Mouse (Mus musculus): ENCODE measurements at regions not wholly inside any gene's neighbourhood (a gene's known extent, or its start where the extent isn't known, plus 50 kb on each side); places are given as distances from the start of the nearest gene placed in this dataset.

GRCm38 (mm10) chr17:49223651-49224050 lies 204.5 kb upstream of the Mocs1 start:
- TF ChIP-seq POLR2A (IDR thresholded peaks at IDR 0.05; ENCODE audit: insufficient read depth, low read length), result no peak
- no peak for TF ChIP-seq EP300 (IDR thresholded peaks at IDR 0.05; ENCODE audit: insufficient read depth, low read depth, low read length)
- TF ChIP-seq CTCF (IDR thresholded peaks at IDR 0.05; ENCODE audit: low read depth, low read length), result no peak
- H3K27me3 ChIP-seq (ENCODE audit: control insufficient read depth, insufficient read depth, low read length, poor library complexity, severe bottlenecking), result no peaks in the 10 kb centered on the region
- no peak overlapping the region for H3K9ac ChIP-seq (ENCODE audit: low read depth, poor library complexity, severe bottlenecking)
- H3K27ac ChIP-seq (ENCODE audit: insufficient read depth, low read length), result no peak overlapping the region
- H3K4me3 ChIP-seq (ENCODE audit: low read depth, low read length), result no peak overlapping the region
- H3K4me1 ChIP-seq (ENCODE audit: control insufficient read depth, insufficient read depth, low read length), result no peaks in the 10 kb centered on the region
- H3K36me3 ChIP-seq (ENCODE audit: control insufficient read depth, insufficient read depth, low read length, poor library complexity, severe bottlenecking), result no peaks in the 10 kb centered on the region
- H3K9me3 ChIP-seq (replicated peaks; ENCODE audit: control insufficient read depth, insufficient read depth, low read length, poor library complexity, severe bottlenecking), result no peaks in the 10 kb centered on the region

DNA sequence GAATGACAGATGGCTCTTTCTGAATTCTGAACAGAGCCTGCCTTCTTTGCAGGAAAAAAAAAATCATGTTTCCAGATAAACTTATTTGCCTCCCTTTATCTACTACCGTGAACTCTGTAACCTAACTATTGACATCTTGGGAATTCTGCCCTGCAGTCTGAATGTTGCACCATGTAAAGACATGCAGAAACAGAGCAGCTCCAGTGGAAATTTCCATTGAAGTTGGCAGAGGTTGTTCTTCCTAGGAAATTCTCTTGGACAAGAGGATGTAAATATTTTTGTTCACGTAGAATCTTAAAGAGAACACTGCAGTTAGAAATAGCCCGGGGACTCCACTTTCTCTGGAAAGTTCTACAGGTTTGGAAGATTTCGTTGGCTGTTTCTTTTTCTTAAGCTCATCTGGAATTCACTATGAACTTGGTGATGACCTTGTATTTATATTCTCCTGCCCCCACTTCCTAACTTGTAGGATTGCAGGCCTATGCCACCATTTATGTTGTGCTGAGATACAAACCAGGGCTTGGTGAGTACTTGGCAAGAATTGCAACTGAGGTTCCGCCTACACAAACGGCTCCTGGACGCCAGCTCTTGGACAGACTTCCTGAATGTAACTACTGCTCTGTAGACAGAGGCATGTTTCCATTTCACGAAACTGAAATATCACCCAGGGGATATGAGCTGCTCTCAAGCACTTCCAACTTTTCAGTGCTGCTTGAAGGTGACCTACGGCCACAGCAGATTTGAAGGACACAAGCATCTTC lies 202.7 kb upstream of the Mocs1 start:
- Histone ChIP-seq H3K4me3 (ENCODE audit: low read depth, low read length) (no peak overlapping the region), H3K36me3 (ENCODE audit: control insufficient read depth, insufficient read depth, low read length, poor library complexity, severe bottlenecking) (no peaks in the 10 kb centered on the region), H3K9ac (ENCODE audit: low read depth, poor library complexity, severe bottlenecking) (no peak overlapping the region), H3K27ac (ENCODE audit: insufficient read depth, low read length) (no peak overlapping the region), H3K9me3 (replicated peaks; ENCODE audit: control insufficient read depth, insufficient read depth, low read length, poor library complexity, severe bottlenecking) (no peaks in the 10 kb centered on the region), H3K4me1 (ENCODE audit: control insufficient read depth, insufficient read depth, low read length) (no peaks in the 10 kb centered on the region), H3K27me3 (ENCODE audit: control insufficient read depth, insufficient read depth, low read length, poor library complexity, severe bottlenecking) (no peaks in the 10 kb centered on the region)
- TF ChIP-seq POLR2A (IDR thresholded peaks at IDR 0.05; ENCODE audit: insufficient read depth, low read length), result no peak
- TF ChIP-seq EP300 (IDR thresholded peaks at IDR 0.05; ENCODE audit: insufficient read depth, low read depth, low read length), result no peak
- TF ChIP-seq CTCF (IDR thresholded peaks at IDR 0.05; ENCODE audit: low read depth, low read length), result no peak

GRCm38 (mm10) chr17:49226016-49226400 lies 202.2 kb upstream of the Mocs1 start:
- Histone ChIP-seq H3K27ac (ENCODE audit: insufficient read depth, low read length) (no peak overlapping the region), H3K4me1 (ENCODE audit: control insufficient read depth, insufficient read depth, low read length) (no peaks in the 10 kb centered on the region), H3K36me3 (ENCODE audit: control insufficient read depth, insufficient read depth, low read length, poor library complexity, severe bottlenecking) (no peaks in the 10 kb centered on the region), H3K27me3 (ENCODE audit: control insufficient read depth, insufficient read depth, low read length, poor library complexity, severe bottlenecking) (no peaks in the 10 kb centered on the region), H3K9ac (ENCODE audit: low read depth, poor library complexity, severe bottlenecking) (no peak overlapping the region), H3K9me3 (replicated peaks; ENCODE audit: control insufficient read depth, insufficient read depth, low read length, poor library complexity, severe bottlenecking) (no peaks in the 10 kb centered on the region), H3K4me3 (ENCODE audit: low read depth, low read length) (no peak overlapping the region)
- TF ChIP-seq POLR2A (IDR thresholded peaks at IDR 0.05; ENCODE audit: insufficient read depth, low read length) (no peak), EP300 (IDR thresholded peaks at IDR 0.05; ENCODE audit: insufficient read depth, low read depth, low read length) (no peak), CTCF (IDR thresholded peaks at IDR 0.05; ENCODE audit: low read depth, low read length) (no peak)

DNA sequence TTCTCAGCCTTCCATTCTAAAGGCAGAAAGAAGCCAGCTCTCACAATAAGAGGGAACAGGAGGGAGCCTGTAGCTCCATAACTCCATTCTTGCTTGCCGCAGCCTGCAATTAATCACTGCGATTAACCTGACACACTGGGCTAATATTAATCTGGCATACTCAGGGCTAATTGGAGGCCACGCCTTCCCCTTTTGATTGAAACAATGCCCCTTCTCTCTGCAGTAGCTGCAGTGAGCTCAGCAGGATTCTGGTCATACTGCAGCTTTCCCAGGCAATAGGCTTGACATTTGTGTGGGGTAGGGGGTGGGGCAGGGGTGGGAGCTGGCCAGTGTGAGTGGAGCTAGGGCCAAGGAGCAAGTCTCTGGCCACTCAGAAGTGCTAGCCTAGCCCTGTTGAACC lies 196.9 kb upstream of the Mocs1 start:
- no peaks in the 10 kb centered on the region for H3K9me3 ChIP-seq (replicated peaks; ENCODE audit: control insufficient read depth, insufficient read depth, low read length, poor library complexity, severe bottlenecking)
- H3K36me3 ChIP-seq (ENCODE audit: control insufficient read depth, insufficient read depth, low read length, poor library complexity, severe bottlenecking), result no peaks in the 10 kb centered on the region
- H3K4me1 ChIP-seq (ENCODE audit: control insufficient read depth, insufficient read depth, low read length), result no peaks in the 10 kb centered on the region
- H3K27ac ChIP-seq (ENCODE audit: insufficient read depth, low read length), result no peak overlapping the region
- no peak overlapping the region for H3K9ac ChIP-seq (ENCODE audit: low read depth, poor library complexity, severe bottlenecking)
- TF ChIP-seq CTCF (IDR thresholded peaks at IDR 0.05; ENCODE audit: low read depth, low read length) (no peak), EP300 (IDR thresholded peaks at IDR 0.05; ENCODE audit: insufficient read depth, low read depth, low read length) (no peak), POLR2A (IDR thresholded peaks at IDR 0.05; ENCODE audit: insufficient read depth, low read length) (no peak)
- no peak overlapping the region for H3K4me3 ChIP-seq (ENCODE audit: low read depth, low read length)
- H3K27me3 ChIP-seq (ENCODE audit: control insufficient read depth, insufficient read depth, low read length, poor library complexity, severe bottlenecking), result no peaks in the 10 kb centered on the region

DNA sequence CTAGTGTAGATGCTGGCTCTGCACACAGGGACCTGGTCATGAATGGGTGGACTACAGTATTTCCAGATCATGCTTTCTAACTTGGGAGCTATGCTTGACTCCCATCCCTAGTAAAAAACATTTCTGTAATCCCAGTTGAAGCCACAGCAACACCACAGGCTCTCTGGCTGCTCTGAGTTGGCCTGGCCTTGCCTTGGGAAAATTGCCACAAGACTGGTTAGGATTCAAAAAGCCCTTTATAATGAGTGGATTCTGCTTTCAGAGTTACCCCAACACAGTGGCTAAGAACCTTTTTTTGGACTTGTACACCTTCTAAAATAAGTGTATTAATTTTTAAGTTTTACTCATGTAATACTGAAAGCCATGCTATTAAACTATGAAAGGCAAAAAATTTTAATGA lies 188.1 kb upstream of the Mocs1 start:
- Histone ChIP-seq H3K9ac (ENCODE audit: low read depth, poor library complexity, severe bottlenecking) (no peak overlapping the region), H3K4me3 (ENCODE audit: low read depth, low read length) (no peak overlapping the region), H3K36me3 (ENCODE audit: control insufficient read depth, insufficient read depth, low read length, poor library complexity, severe bottlenecking) (no peaks in the 10 kb centered on the region), H3K9me3 (replicated peaks; ENCODE audit: control insufficient read depth, insufficient read depth, low read length, poor library complexity, severe bottlenecking) (no peaks in the 10 kb centered on the region), H3K27ac (ENCODE audit: insufficient read depth, low read length) (no peak overlapping the region), H3K27me3 (ENCODE audit: control insufficient read depth, insufficient read depth, low read length, poor library complexity, severe bottlenecking) (no peaks in the 10 kb centered on the region), H3K4me1 (ENCODE audit: control insufficient read depth, insufficient read depth, low read length) (no peaks in the 10 kb centered on the region)
- TF ChIP-seq CTCF (IDR thresholded peaks at IDR 0.05; ENCODE audit: low read depth, low read length) (no peak), EP300 (IDR thresholded peaks at IDR 0.05; ENCODE audit: insufficient read depth, low read depth, low read length) (no peak), POLR2A (IDR thresholded peaks at IDR 0.05; ENCODE audit: insufficient read depth, low read length) (no peak)

DNA sequence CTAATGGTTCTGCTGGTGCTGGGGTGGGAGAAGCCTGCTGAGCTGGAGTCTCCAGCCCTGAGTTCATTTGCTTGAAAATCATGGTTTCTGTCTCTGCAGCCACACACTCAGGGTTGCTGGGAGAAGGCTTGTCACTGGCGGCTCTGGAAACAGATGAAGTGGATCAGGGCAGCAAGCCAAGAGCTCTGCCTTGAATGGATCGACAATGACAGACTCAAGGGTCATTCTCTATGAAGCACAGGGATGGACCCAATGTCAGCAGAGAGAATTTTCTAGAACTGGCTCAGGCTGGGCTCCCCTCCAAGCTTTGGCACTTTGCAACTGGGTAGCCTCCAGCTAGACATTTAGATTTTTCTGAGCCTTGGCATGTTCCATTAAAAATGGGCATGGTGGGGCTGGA lies 184.7 kb upstream of the Mocs1 start:
- H3K4me3 ChIP-seq (ENCODE audit: low read depth, low read length), result no peak overlapping the region
- H3K36me3 ChIP-seq (ENCODE audit: control insufficient read depth, insufficient read depth, low read length, poor library complexity, severe bottlenecking), result no peaks in the 10 kb centered on the region
- no peak overlapping the region for H3K27ac ChIP-seq (ENCODE audit: insufficient read depth, low read length)
- H3K27me3 ChIP-seq (ENCODE audit: control insufficient read depth, insufficient read depth, low read length, poor library complexity, severe bottlenecking), result no peaks in the 10 kb centered on the region
- no peak overlapping the region for H3K9ac ChIP-seq (ENCODE audit: low read depth, poor library complexity, severe bottlenecking)
- TF ChIP-seq EP300 (IDR thresholded peaks at IDR 0.05; ENCODE audit: insufficient read depth, low read depth, low read length) (no peak), CTCF (IDR thresholded peaks at IDR 0.05; ENCODE audit: low read depth, low read length) (no peak), POLR2A (IDR thresholded peaks at IDR 0.05; ENCODE audit: insufficient read depth, low read length) (no peak)
- no peaks in the 10 kb centered on the region for H3K4me1 ChIP-seq (ENCODE audit: control insufficient read depth, insufficient read depth, low read length)
- no peaks in the 10 kb centered on the region for H3K9me3 ChIP-seq (replicated peaks; ENCODE audit: control insufficient read depth, insufficient read depth, low read length, poor library complexity, severe bottlenecking)
